Mouse (Mus musculus) thymus, adult 18-20 months (tissue): ENCODE measurements around the gene Ifi27l2b.

ENCODE experiments used
- DNase-seq, 2 experiments: peaks; one replicate each; pipeline ENCODE4 v3.0.0; 2022; ENCODE audit warnings: mixed read lengths in 2 of 2

Ifi27l2b gene

GRCm38 (mm10) chr12:103433986-103434731 is 22.9 kb downstream of the Ifi27l2b start, which contains the start of gene Ifi27:
Gene Ifi27, plus strand, starts transcription at chr12:103434211.
- DNase-seq = peak; percentile 47 to 72

GRCm38 (mm10) chr12:103433430-103433829 is 23.6 kb downstream of the Ifi27l2b start:
- no peak for DNase-seq

- no peak for DNase-seq
Measured at GRCm38 (mm10) chr12:103426710-103427109, 30.3 kb downstream of the Ifi27l2b start.

DNA sequence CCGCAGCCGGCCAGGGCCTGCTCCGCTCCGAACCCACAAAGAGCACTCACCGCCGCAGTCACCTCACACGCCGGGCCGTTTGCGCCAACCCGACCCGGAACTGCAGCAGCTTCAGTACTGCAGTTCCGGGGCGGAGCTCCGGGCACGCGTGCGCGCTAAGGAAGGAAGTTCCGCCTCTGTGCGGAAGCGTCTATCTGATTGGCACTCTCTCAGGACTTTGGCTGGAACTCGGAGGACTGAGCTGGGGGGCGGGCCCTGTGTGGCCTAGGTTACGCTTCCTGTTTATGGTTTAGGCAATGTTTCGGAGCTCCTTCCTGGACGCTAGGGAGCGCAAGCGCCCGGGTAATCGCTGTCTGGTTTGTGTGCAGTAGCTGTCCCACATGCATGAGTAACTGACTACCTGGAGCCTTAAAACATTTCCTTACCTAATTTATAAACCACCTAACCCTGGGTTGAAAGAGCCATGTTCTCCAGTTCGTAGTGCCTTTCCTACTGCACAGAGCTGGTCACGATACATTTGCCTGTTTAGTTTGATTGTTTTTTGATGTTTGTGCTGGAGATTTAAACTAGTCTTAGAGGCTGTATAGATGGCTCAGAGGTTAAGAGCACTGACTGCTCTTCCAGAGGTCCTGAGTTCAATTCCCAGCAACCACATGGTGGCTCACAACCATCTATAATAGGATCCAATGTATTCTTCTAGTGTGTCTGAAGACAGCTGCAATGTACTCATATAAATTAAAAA is 31.1 kb downstream of the Ifi27l2b start, which contains the start of gene Ddx24:
Gene Ddx24 (minus strand): TSS at position 102 of the 742 bp plus-strand sequence.
- peak; percentile 96 to 98 for DNase-seq

DNA sequence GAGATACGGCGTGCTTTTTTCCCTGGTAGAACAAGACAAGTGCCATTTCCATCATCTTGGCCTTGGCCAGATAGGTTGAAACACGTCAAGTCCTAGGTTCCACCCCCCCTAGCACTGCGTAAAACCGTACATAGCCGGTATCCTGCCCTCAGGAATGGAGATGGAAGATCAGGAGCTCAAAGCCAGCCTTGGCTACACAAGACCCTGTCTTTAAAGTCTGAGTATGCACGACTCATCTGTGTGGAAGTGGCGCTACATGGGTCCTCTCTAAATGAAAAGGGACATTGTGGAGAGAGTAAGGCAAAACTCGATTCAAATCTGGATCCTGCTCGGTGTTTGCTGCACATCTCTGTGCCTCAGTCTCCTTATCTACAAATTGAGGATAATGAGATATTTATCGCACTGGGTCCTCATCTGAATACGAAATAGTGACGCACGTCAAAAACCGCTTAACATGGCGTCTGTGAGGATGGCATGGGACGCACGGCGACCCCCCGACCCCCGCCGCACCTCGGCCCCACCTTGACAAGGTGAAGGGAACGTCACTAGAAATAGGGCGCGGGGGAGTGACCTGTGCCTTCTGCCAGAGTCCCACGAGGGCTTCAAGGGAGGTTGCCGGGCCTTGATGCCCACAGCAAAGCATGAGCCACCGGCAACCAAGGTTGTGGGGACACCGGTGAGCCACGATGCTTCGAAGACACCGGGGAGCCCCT is 31.9 kb downstream of the Ifi27l2b start:
- no peak for DNase-seq

DNA sequence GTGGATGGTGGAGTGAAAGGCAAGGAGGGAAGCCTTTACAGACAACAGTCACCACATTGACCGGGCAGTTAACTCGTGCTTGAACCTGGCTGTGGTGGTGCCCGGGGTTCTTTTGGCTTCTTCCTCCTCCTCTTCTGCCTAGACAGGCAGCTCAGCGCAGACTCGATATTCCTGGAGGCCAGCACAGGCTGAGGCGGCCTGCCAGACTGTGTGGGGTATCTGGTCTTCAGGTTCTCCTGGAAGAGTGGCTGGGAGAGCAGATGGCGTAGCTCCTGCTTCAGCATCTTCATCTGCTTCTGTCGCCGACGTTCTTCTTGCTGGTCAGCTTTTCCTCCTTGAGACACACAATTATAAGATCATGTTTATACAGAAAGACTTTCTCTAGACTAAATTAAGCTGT is 48.9 kb downstream of the Ifi27l2b start:
- no peak for DNase-seq

DNA sequence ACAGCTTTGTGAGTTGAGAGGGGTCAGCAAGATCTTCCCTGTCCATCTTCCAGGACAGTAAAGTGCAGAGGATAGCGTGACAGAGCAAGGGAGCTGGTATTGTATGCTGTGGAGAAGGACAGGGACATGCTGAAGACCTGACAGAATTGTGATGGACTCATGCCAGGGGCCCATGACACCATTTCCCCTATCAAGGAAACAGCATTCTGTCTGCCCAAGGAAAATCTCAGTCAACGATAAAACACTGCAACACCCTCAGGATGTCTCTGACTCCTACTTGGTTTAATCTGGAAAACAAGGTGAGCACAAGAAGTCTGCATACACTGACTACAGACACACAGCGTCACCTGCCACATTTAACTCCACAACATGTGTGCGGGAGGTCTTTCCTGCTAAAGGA is 49.3 kb downstream of the Ifi27l2b start, which contains the start of gene 9330161L09Rik:
Gene 9330161L09Rik (minus strand): TSS at position 101 of the 400 bp plus-strand sequence.
- no peak for DNase-seq

- DNase-seq = no peak
Measured at GRCm38 (mm10) chr12:103404131-103404530, 52.9 kb downstream of the Ifi27l2b start.
